Mouse (Mus musculus) lung, embryonic 15.5 days (tissue): ENCODE measurements around the gene Pfpl. TPM values are rescaled to one million over a fixed set of nuclear protein-coding genes. Genes with fewer than 3 reads are reported as not detected.

Experiments used
- ATAC-seq: fragments of 200-750 bp; cut with Nextera tagmentation; 2 replicates; pipeline ENCODE4 v1.8.0; 2017; ENCODE audit warnings: moderate number of reproducible peaks, borderline replicate concordance; ENCODE audit not compliant: low FRiP score, low TSS enrichment; ENCODE audit errors: extremely low read depth
- H3K27ac ChIP-seq: fragments of 300-500 bp; sonication (generic); 2 replicates; pipeline ENCODE4 v1.5.1; 2015; ENCODE audit warnings: moderate library complexity, mild to moderate bottlenecking, inconsistent platforms
- H3K27me3 ChIP-seq: fragments of 300-500 bp; sonication (generic); 2 replicates; pipeline ENCODE4 v1.6.1; 2015; ENCODE audit warnings: inconsistent platforms
- H3K36me3 ChIP-seq: fragments of 300-500 bp; sonication (generic); 2 replicates; pipeline ENCODE4 v1.6.1; 2015; ENCODE audit warnings: inconsistent platforms
- H3K4me1 ChIP-seq: fragments of 300-500 bp; sonication (generic); 2 replicates; pipeline ENCODE4 v1.6.1; 2015; ENCODE audit warnings: inconsistent platforms
- H3K4me2 ChIP-seq: fragments of 300-500 bp; sonication (generic); 2 replicates; pipeline ENCODE4 v1.6.1; 2015; ENCODE audit warnings: inconsistent platforms, mild to moderate bottlenecking, moderate library complexity
- H3K4me3 ChIP-seq: fragments of 300-500 bp; sonication (generic); 2 replicates; pipeline ENCODE4 v1.5.1; 2015; ENCODE audit warnings: mild to moderate bottlenecking, inconsistent platforms
- H3K9ac ChIP-seq: fragments of 300-500 bp; sonication (generic); 2 replicates; pipeline ENCODE4 v1.6.1; 2015; ENCODE audit warnings: inconsistent platforms
- H3K9me3 ChIP-seq: fragments of 300-500 bp; sonication (generic); 2 replicates; pipeline ENCODE4 v1.6.1; 2016; ENCODE audit warnings: inconsistent platforms
- WGBS: fragments of 180-500 bp; shearing (Covaris S2); methylation state at CpG from one replicate; pipeline ENCODE4 v1.1.7; 2015; 5-methylcytosine and 5-hydroxymethylcytosine counted together
- polyA plus RNA-seq: library from polyadenylated mRNA; unstranded; fragments of >200 nt; fragmentation: Nextera tagmentation; extraction: Ambion mirVana; gene quantifications from 2 replicates; pipeline ENCODE4 v1.2.1, GENCODE M21; 2015

Gene Pfpl
- polyA plus RNA-seq: not detected in 2 replicates

DNA sequence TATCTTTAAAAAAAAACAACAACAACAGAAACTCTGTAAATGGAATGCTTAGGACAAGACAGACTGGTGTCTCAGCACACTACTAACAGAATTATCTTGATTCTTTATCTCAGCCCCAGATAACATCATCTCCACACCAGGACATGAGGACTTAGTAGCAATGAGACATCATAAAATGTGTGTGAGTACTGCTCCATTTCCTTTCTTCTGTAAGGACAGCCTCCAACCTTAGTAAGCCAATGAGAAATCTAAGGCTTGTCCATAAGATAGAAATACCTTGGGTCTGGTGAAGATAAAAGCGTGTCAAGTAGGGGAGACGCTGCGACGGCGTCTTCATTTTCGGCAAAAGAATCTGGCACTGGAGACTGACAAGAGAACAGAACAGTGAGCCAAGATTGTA lies at the start of gene Pfpl:
Gene Pfpl, plus strand, starts transcription at position 301 of the 400 bp plus-strand sequence.
- H3K9me3 ChIP-seq: no peaks in the 10 kb centered on the region
- H3K27me3 ChIP-seq: no peaks in the 10 kb centered on the region
- 86% methylated on average over 6 of the region's 6 CpGs for WGBS
- no peak for ATAC-seq
- H3K27ac ChIP-seq: no peak within 1 kb of the TSS
- H3K4me2 ChIP-seq: no peak within 1 kb of the TSS
- no peak within 1 kb of the TSS for H3K9ac ChIP-seq
- H3K36me3 ChIP-seq: no peaks in the 10 kb centered on the region
- no peak within 1 kb of the TSS for H3K4me3 ChIP-seq
- H3K4me1 ChIP-seq: no peaks in the 10 kb centered on the region

DNA sequence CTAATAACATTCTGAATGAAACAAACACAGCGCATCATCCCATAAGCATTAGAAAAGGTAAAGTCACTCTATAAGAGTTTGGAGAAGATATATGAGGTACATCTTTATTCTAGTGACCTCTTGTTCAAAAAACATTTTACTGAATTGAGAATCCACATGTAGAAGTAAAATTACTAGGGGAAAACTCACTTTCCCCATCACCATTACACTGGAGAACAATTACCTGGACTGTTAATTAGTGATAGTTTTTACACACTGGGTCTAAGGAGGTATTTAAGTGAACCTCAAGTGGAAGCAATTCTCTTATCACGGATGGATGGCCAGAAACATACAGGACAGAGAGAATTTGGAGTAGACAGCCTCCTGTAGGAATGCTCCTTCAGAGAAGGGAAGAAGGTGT lies 40.7 kb upstream of the Pfpl start, which contains the start of gene Olfr1440:
Gene Olfr1440, plus strand, starts transcription at position 301 of the 400 bp plus-strand sequence.
- H3K27ac ChIP-seq: no peak within 1 kb of the TSS
- H3K4me3 ChIP-seq: no peak within 1 kb of the TSS
- H3K4me1 ChIP-seq: no peaks in the 10 kb centered on the region
- no peaks in the 10 kb centered on the region for H3K9me3 ChIP-seq
- no peak within 1 kb of the TSS for H3K9ac ChIP-seq
- WGBS: 76% methylated on average over 2 of the region's 2 CpGs
- no peak for ATAC-seq
- H3K36me3 ChIP-seq: no peaks in the 10 kb centered on the region
- H3K4me2 ChIP-seq: no peak within 1 kb of the TSS
- no peaks in the 10 kb centered on the region for H3K27me3 ChIP-seq

DNA sequence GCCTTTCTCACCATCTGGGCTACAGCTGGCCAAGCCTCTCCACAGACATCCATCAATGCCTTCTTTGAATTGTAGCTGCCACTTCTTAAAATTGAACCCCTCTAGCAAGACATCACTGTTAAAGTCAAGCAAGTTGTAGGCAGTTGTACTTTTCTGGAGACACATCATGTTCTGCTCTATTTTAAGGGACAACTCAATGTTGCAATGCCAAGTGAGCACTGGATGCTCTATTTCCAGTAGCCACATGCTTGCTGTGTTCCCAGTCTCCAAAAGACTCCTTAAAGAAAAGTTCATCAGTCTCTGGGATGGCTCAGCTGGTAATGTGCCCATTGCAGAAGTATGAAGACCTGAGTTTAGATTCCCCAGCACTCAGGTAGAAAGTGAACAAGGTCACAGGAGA lies 14.0 kb upstream of the Pfpl start:
- H3K9ac ChIP-seq: no peak overlapping the region
- no peak overlapping the region for H3K4me3 ChIP-seq
- no peaks in the 10 kb centered on the region for H3K9me3 ChIP-seq
- no peaks in the 10 kb centered on the region for H3K27me3 ChIP-seq
- H3K4me1 ChIP-seq: no peaks in the 10 kb centered on the region
- no peak overlapping the region for H3K4me2 ChIP-seq
- ATAC-seq: no peak
- H3K27ac ChIP-seq: no peak overlapping the region
- H3K36me3 ChIP-seq: no peaks in the 10 kb centered on the region

DNA sequence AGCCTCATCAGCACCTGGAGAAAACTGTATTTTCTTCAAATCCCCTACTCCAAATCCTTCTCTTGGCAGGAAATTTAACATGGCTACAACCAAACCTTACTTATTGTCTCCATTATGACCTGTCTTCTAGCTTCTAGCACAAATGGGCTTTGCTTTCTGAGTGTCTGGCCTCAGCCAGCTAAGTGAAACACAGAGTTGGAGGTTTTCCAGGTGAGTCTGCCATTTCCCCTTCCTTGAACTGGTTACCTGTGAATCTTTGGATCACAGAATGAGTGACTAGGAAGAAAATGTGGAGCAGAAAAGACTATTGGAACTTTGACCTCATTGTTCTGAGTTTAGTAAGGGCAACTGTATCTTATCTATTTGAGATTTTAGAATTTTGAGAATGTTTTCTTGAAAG lies 10.3 kb upstream of the Pfpl start, which contains the start of gene Olfr1441:
Gene Olfr1441, plus strand, starts transcription at position 73 of the 400 bp plus-strand sequence.
- no peaks in the 10 kb centered on the region for H3K36me3 ChIP-seq
- H3K4me1 ChIP-seq: no peaks in the 10 kb centered on the region
- no peak within 1 kb of the TSS for H3K4me3 ChIP-seq
- no peak within 1 kb of the TSS for H3K9ac ChIP-seq
- no peak for ATAC-seq
- H3K4me2 ChIP-seq: no peak within 1 kb of the TSS
- no peaks in the 10 kb centered on the region for H3K9me3 ChIP-seq
- no peak within 1 kb of the TSS for H3K27ac ChIP-seq
- no peaks in the 10 kb centered on the region for H3K27me3 ChIP-seq

DNA sequence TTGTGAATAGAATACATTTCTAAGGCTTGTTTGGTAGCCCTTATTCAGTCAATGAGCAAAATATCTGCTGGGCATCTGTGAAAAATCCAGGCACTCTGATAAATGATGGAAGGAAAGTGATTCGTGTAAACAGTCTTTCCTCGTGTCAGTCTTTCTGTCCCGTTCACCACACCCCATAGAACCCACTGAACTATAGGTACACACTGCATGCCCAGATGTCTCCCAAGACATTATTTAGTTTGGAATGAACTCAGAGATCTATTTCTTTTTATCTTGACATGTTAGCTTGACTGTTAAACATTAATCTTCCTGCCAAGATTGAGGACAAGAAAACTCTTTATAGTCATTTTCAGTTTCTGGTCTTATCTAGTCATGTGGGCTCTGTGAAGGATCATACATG lies 9.4 kb upstream of the Pfpl start:
- Histone ChIP-seq H3K36me3 (no peaks in the 10 kb centered on the region), H3K4me3 (no peak overlapping the region), H3K9ac (no peak overlapping the region), H3K4me2 (no peak overlapping the region), H3K27ac (no peak overlapping the region), H3K27me3 (no peaks in the 10 kb centered on the region), H3K4me1 (no peaks in the 10 kb centered on the region), H3K9me3 (no peaks in the 10 kb centered on the region)
- 32% methylated on average over 3 of the region's 3 CpGs for WGBS
- ATAC-seq: no peak

DNA sequence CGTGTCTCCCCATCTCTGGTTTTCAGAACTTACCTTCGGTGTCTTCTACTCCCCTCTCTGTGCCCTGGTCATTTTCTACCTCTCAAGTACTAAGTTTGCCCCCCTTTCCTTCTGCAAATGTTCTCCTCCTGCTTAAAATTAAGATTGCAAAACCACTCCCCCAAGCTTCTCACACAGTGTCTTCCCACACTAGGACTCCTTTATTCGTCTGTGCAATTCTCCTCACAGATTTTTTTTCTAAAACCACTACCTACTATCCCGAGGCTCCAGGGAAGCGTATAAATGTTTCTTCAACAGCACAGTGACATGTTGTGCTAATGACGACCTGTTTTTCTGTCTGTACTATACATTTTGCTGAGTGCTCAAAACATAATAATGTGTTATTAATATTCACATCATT lies 7.2 kb upstream of the Pfpl start:
- WGBS: 69% methylated on average over 6 of the region's 6 CpGs
- Histone ChIP-seq H3K4me3 (no peak overlapping the region), H3K9ac (no peak overlapping the region), H3K4me1 (no peaks in the 10 kb centered on the region), H3K4me2 (no peak overlapping the region), H3K9me3 (no peaks in the 10 kb centered on the region), H3K36me3 (no peaks in the 10 kb centered on the region), H3K27ac (no peak overlapping the region), H3K27me3 (no peaks in the 10 kb centered on the region)
- no peak for ATAC-seq

DNA sequence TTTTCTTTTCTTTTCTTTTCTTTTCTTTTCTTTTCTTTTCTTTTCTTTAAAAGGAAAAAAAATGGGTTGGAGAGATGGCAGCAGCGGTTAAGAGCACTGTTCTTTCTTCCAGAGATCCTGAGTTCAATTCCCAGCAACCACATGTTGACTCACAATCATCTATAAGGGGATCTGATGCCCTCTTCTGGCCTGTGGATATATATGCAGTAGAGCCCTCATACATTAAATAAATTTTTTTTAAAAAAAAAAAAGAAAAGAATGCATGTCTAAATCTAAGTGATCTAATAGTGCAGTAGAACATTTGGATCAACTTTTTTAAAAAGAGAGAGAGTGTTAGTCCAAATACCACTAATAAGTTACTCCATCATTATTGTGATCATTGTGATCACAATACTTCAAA lies 6.0 kb upstream of the Pfpl start:
- H3K27me3 ChIP-seq: no peaks in the 10 kb centered on the region
- ATAC-seq: no peak
- no peak overlapping the region for H3K9ac ChIP-seq
- H3K27ac ChIP-seq: no peak overlapping the region
- WGBS: 71% methylated on average over 1 of the region's 1 CpGs
- H3K9me3 ChIP-seq: no peaks in the 10 kb centered on the region
- H3K4me1 ChIP-seq: no peaks in the 10 kb centered on the region
- no peak overlapping the region for H3K4me2 ChIP-seq
- H3K4me3 ChIP-seq: no peak overlapping the region
- H3K36me3 ChIP-seq: no peaks in the 10 kb centered on the region

DNA sequence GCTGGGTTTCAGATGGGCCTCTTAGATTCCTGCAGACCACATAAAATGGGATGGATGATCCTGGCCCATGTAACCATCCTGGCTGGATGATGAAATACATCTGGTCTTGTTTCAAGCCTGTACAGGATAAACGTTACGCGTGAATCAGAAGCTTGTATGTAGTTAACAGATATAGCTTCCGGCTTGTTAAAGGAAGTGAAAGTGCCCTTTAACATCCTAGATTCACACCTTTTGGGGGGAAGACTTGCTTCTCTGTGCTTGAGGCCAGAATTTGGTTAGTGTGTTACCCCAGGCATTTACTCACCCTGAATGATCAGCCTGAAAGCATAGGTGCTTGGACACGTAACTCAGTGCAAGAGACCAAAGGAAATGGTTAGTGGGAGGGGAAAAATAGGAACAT lies 604 bp upstream of the Pfpl start:
- Histone ChIP-seq H3K27ac (no peak overlapping the region), H3K4me2 (no peak overlapping the region), H3K9me3 (no peaks in the 10 kb centered on the region), H3K9ac (no peak overlapping the region), H3K27me3 (no peaks in the 10 kb centered on the region), H3K36me3 (no peaks in the 10 kb centered on the region), H3K4me3 (no peak overlapping the region), H3K4me1 (no peaks in the 10 kb centered on the region)
- ATAC-seq: no peak
- 79% methylated on average over 5 of the region's 5 CpGs for WGBS

DNA sequence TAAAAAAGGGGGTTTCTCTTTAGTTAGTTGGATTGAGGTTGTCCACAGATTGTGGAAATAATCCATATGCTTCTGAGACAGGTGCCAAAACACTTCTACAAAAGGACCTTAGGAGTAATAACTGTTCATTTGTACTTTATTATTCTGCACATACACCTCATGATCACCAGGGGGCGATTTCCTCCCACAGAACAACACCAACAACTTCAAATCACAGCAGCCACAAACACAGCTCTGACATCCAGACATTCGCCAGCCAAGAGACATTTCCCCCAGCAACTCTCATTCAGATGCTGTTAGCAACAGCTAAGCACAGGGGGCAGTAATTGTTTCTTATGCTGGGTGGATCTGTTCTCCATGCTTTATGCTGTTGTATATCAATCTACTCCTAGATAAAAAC lies 5.3 kb downstream of the Pfpl start:
- Histone ChIP-seq H3K36me3 (no peaks in the 10 kb centered on the region), H3K27me3 (no peaks in the 10 kb centered on the region), H3K4me1 (no peaks in the 10 kb centered on the region), H3K9me3 (no peaks in the 10 kb centered on the region), H3K4me2 (no peak overlapping the region), H3K9ac (no peak overlapping the region), H3K27ac (no peak overlapping the region), H3K4me3 (no peak overlapping the region)
- 7% methylated on average over 2 of the region's 2 CpGs for WGBS
- ATAC-seq: peak; percentile 69

DNA sequence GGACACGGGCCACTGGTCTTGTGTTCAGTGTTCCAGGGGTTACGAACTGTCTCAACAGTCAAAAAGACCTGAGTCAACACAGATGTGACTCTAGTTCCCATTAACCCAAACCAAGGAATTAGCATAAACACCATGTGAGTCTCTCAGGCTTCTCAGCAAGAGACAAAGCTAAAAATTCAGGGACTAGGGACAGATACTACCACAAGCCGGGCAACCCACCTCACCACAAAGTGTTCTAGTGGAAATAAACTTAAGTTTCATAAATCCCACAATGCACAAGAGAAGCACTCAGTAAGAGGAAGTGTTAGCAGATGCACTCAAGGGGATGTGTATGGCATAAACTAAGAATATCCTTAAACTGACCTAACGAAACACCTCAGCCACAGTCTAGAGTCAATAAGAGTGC lies 7.3 kb downstream of the Pfpl start:
- H3K9ac ChIP-seq: no peak overlapping the region
- no peak for ATAC-seq
- H3K4me1 ChIP-seq: no peaks in the 10 kb centered on the region
- H3K4me2 ChIP-seq: no peak overlapping the region
- no peak overlapping the region for H3K27ac ChIP-seq
- H3K4me3 ChIP-seq: no peak overlapping the region
- no peaks in the 10 kb centered on the region for H3K9me3 ChIP-seq
- 86% methylated on average over 4 of the region's 4 CpGs for WGBS
- no peaks in the 10 kb centered on the region for H3K36me3 ChIP-seq
- H3K27me3 ChIP-seq: no peaks in the 10 kb centered on the region

DNA sequence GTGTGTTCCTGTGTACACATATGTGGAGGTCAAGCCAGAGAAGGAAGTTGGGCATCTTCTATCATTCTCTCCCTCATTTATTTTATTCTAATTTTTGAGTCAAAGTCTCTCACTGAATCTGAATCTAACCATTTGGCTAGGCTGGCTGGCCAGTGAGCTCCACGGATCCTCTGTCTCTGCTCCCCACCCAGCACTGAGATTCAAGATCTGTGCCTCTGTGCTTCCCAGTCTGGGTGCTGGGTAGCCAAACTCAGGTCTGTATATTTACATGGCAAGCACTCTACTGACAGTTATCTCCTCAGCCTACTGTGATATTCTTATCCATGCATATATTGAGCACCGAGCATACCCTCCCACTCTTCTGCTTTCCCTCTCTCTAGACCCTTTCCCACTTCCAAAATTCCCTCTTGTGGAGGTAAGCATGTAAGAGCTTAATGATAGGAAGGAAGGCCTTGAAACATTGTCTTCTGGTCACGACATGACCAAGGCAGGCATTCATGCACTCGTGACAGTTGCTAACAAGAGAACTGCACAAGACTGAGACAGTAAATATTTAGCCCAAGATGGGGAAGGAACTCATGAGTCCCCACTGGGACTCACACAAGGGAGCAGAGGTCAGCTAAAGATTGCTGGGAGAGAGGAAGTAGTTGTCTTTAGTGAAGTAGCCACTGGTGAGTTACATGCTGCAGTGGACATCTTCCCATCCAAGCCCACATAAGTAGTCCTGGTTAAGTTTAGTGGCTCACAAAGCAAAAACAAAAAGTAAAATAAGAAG lies 8.2 kb downstream of the Pfpl start:
- H3K27ac ChIP-seq: no peak overlapping the region
- H3K4me1 ChIP-seq: no peaks in the 10 kb centered on the region
- no peak for ATAC-seq
- no peaks in the 10 kb centered on the region for H3K36me3 ChIP-seq
- no peak overlapping the region for H3K4me3 ChIP-seq
- H3K27me3 ChIP-seq: no peaks in the 10 kb centered on the region
- H3K9ac ChIP-seq: no peak overlapping the region
- H3K4me2 ChIP-seq: no peak overlapping the region
- H3K9me3 ChIP-seq: no peaks in the 10 kb centered on the region
- 60% methylated on average over 4 of the region's 4 CpGs for WGBS

DNA sequence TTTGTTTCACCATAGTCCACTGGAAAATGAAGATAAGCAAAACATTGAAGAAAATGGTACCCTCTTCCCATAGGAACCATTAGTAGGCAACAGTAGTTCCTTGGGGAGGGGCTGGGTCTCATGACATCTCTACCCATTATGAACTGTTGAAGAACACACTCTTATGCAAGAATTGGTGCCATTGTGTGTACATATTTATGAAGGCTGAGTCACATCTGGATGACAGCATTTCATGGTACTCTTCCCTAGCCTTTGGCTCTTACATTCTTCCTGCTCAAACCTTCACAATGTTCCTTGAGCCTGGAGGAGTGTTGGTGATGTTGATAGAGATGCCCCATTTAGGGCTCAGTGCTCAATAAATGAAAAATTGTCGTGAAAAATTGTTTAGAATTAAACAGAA lies 11.9 kb downstream of the Pfpl start:
- H3K4me2 ChIP-seq: no peak overlapping the region
- no peaks in the 10 kb centered on the region for H3K4me1 ChIP-seq
- ATAC-seq: no peak
- no peaks in the 10 kb centered on the region for H3K9me3 ChIP-seq
- H3K9ac ChIP-seq: no peak overlapping the region
- no peak overlapping the region for H3K4me3 ChIP-seq
- WGBS: 55% methylated on average over 1 of the region's 1 CpGs
- H3K36me3 ChIP-seq: no peaks in the 10 kb centered on the region
- no peaks in the 10 kb centered on the region for H3K27me3 ChIP-seq
- no peak overlapping the region for H3K27ac ChIP-seq
